Mouse (Mus musculus): ENCODE data around the gene Adra1d. TPM values are rescaled to one million over a fixed set of nuclear protein-coding genes. Genes with fewer than 3 reads are reported as not detected.

Adra1d gene
- polyA plus RNA-seq (2015; fragmentation: Nextera tagmentation; extraction: Ambion mirVana), result 0.83 and 0.92 TPM in 2 replicates

DNA sequence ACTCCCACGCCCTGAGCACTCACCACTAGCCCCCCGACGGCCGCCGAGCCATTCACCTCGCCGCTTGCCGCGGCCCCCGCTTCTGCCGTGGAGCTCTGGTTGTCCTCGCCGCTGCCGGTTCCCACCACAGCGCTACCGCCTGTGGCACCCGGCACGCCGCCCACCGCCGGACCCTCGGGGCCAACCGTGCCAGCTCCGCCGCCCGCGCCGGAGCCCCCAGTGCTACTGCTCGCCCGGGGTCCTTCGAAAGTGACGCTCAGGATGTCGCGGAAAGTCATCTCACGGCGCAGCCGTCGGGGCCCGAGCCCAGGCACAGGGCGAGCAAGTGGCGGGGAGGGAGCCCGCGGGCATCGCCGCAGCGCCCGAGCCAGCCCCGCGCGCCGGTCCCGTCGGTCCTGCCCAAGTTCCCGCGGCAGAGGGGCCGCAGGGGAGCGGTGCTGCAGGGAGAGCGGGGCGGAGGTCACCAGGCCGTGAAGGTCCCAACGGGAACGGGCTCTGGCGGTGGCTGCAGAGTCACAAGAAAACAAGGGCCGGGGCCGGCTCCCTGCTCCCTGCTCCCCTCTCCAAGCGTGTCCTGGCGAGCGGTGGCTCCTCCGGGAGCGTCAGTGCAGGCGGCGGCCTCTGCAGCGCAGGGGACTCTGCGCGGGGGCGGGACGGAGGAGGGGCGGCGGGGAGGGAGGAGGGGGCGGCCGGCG is at the start of gene Adra1d:
TSS of gene Adra1d (minus strand) at position 393 of the 695 bp plus-strand sequence.
- Histone ChIP-seq H3K9me3 (replicated peaks) (no peaks in the 10 kb centered on the region), H3K4me2 (peak within 1 kb of the TSS; percentile 89), H3K27ac (replicated peaks) (no peak within 1 kb of the TSS), H3K4me1 (peaks cover 25% of the 10 kb centered on the region), H3K9ac (replicated peaks) (peak within 1 kb of the TSS; percentile 37), H3K27me3 (replicated peaks) (peaks cover 76% of the 10 kb centered on the region), H3K4me3 (replicated peaks) (peak within 1 kb of the TSS; percentile 47), H3K36me3 (no peaks in the 10 kb centered on the region)
- peak; percentile 64 for ATAC-seq (ENCODE audit: low FRiP score)
- under 1% methylated on average over 59 of the region's 82 CpGs for WGBS

DNA sequence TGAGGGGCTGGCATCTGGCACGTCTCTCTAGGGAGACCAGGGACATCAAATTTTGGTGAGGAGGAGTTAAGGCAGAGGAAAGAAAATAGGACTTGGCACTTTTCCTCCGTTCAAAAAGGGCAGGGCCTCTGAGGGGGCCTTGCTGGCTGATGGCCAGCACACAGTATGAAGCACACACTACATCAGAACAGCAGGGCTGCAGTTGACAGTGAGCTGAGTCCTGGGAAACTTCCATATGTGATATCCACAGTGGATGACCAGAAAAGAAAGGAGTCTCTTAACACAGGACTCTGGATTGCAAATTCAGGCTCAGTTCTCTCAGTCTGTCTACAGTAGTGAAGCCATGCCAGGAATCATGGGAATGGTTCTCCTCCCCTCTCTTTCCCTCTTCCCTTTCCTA is 39.8 kb upstream of the Adra1d start:
- Histone ChIP-seq H3K36me3 (no peaks in the 10 kb centered on the region), H3K4me2 (no peak overlapping the region), H3K9ac (replicated peaks) (no peak overlapping the region), H3K9me3 (replicated peaks) (no peaks in the 10 kb centered on the region), H3K4me3 (replicated peaks) (no peak overlapping the region), H3K27me3 (replicated peaks) (no peaks in the 10 kb centered on the region), H3K27ac (replicated peaks) (no peak overlapping the region), H3K4me1 (no peaks in the 10 kb centered on the region)
- ATAC-seq (ENCODE audit: low FRiP score), result no peak
- 49% methylated on average over 2 of the region's 2 CpGs for WGBS

DNA sequence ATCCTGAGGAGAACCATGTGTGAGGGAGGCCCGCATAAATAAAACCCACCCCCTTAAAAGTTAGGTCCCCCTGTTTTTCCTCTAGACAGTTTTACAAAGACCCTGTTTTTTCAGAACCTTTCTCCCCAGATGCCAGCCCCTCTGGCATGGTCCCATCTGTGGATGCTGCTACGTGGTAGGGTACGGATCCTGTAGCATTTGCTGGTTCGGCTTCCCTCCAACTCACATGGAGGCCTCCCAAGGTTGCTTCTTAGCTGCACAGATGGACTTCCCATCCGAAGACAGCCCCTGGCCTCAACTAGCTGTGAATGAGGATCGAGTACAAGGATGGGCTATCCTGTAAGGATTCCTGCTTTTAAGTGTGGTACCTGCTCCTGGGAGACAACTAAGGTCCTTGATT is 32.8 kb upstream of the Adra1d start:
- Histone ChIP-seq H3K9ac (replicated peaks) (no peak overlapping the region), H3K27me3 (replicated peaks) (no peaks in the 10 kb centered on the region), H3K4me3 (replicated peaks) (no peak overlapping the region), H3K4me2 (no peak overlapping the region), H3K27ac (replicated peaks) (no peak overlapping the region), H3K4me1 (no peaks in the 10 kb centered on the region), H3K9me3 (replicated peaks) (no peaks in the 10 kb centered on the region), H3K36me3 (no peaks in the 10 kb centered on the region)
- 91% methylated on average over 6 of the region's 6 CpGs for WGBS
- ATAC-seq (ENCODE audit: low FRiP score), result no peak

DNA sequence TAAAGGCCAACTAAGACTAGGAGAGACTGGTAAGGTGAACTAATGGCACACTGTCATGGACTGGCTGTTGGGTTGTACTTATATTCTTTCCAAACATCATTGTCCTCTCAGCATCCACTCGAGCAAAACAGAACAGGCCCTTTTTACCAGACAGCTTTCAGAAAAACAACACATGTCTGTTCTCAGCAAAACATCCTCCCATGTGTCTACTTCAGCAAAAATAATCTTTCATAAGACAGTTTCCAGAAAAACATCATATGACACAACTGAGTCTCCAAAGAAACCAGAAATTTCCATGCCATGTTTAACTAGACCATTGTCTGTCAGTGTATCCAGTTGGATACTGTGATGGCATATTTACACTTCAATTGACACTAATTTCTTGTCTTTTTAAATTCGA is 25.4 kb upstream of the Adra1d start:
- H3K9me3 ChIP-seq (replicated peaks), result no peaks in the 10 kb centered on the region
- H3K36me3 ChIP-seq, result no peaks in the 10 kb centered on the region
- no peak overlapping the region for H3K9ac ChIP-seq (replicated peaks)
- no peak overlapping the region for H3K4me3 ChIP-seq (replicated peaks)
- H3K27ac ChIP-seq (replicated peaks), result no peak overlapping the region
- 85% methylated on average over 2 of the region's 2 CpGs for WGBS
- ATAC-seq (ENCODE audit: low FRiP score), result no peak
- no peaks in the 10 kb centered on the region for H3K4me1 ChIP-seq
- H3K4me2 ChIP-seq, result no peak overlapping the region
- H3K27me3 ChIP-seq (replicated peaks), result no peaks in the 10 kb centered on the region

DNA sequence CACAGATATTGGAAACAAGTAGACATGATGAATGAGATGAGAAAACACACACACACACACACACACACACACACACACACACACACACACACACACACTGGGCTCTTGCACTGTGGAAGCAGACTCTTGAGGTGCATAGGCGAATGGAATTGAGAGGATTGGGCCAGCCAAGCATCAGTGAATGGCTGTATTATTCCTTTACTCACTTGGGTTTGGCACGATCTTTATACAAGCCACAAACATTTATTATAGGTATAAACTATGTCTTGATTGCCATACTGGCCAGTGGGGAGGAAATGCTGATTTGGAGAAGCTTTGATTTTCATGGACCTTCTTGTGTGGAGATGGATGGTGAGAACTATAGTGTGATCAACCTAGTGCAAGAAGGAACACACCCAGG is 19.4 kb upstream of the Adra1d start:
- no peak overlapping the region for H3K4me2 ChIP-seq
- no peaks in the 10 kb centered on the region for H3K9me3 ChIP-seq (replicated peaks)
- H3K27ac ChIP-seq (replicated peaks), result no peak overlapping the region
- no peaks in the 10 kb centered on the region for H3K27me3 ChIP-seq (replicated peaks)
- no peaks in the 10 kb centered on the region for H3K36me3 ChIP-seq
- ATAC-seq (ENCODE audit: low FRiP score), result no peak
- whole genome bisulfite sequencing, result 74% methylated on average over 2 of the region's 2 CpGs
- H3K4me3 ChIP-seq (replicated peaks), result no peak overlapping the region
- no peaks in the 10 kb centered on the region for H3K4me1 ChIP-seq
- no peak overlapping the region for H3K9ac ChIP-seq (replicated peaks)

DNA sequence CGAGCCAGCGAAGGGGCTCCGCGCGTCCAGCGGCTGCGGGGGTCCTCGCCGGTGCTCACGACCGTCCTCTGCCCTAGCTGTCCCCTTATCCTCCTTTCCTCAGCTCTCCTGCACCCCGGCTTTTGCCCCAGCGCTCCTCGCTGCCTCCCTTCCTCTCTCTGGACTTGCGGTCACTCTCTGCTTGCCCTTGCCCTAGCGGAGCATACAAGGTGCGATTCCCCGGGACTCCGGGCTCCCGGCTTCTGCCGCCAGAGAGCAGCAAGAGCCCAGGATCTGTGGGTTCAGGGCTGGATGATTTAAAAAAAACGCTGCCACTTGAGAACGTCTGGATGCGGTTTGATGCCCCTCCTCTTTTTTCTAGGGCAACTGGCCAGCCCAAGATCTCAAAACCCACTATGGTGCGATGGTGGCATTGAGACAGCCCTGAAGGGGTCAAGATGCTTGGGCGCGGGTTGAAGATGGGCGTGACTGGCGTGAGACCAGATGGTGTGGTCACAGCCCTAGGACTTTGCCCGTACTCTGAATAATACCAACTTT is 571 bp upstream of the Adra1d start:
- ATAC-seq (ENCODE audit: low FRiP score), result peak; percentile 86

DNA sequence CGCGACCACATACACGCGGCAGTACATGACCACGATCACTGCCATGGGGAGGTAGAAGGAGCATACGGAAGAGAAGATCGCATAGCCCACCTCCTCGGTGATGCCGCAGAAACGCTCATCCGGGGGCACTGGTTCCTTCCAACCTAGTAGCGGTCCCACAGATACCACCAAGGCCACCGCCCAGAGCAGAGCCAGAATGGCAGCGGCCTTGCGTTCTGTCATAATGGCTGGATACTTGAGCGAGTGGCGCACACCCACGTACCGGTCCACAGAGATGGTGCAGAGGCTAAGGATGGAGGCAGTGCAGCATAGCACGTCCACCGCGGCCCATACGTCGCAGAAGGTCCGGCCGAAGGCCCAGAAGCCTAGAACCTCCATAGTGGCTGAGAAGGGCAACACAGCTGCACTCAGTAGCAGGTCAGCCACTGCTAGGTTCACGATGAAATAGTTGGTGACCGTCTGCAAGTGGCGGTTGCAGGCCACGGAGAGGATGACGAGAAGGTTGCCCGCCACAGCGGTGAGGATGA is 676 bp downstream of the Adra1d start:
- no peak overlapping the region for H3K9ac ChIP-seq (replicated peaks)
- 4% methylated on average over 33 of the region's 33 CpGs for WGBS
- peak overlapping the region; percentile 47 for H3K4me3 ChIP-seq (replicated peaks)
- H3K4me1 ChIP-seq, result peaks cover 25% of the 10 kb centered on the region
- no peak overlapping the region for H3K27ac ChIP-seq (replicated peaks)
- H3K9me3 ChIP-seq (replicated peaks), result no peaks in the 10 kb centered on the region
- H3K27me3 ChIP-seq (replicated peaks), result peaks cover 82% of the 10 kb centered on the region
- no peak for ATAC-seq (ENCODE audit: low FRiP score)
- no peaks in the 10 kb centered on the region for H3K36me3 ChIP-seq
- H3K4me2 ChIP-seq, result peak overlapping the region; percentile 89

More for the DNA sequence above, 571 bp upstream of the Adra1d start:
- Histone ChIP-seq H3K9ac (replicated peaks) (peak overlapping the region; percentile 37), H3K9me3 (replicated peaks) (no peaks in the 10 kb centered on the region), H3K36me3 (no peaks in the 10 kb centered on the region), H3K27me3 (replicated peaks) (peaks cover 72% of the 10 kb centered on the region), H3K4me3 (replicated peaks) (peak overlapping the region; percentile 47), H3K27ac (replicated peaks) (no peak overlapping the region), H3K4me1 (peaks cover 25% of the 10 kb centered on the region), H3K4me2 (peak overlapping the region; percentile 89)
- under 1% methylated on average over 21 of the region's 30 CpGs for WGBS

DNA sequence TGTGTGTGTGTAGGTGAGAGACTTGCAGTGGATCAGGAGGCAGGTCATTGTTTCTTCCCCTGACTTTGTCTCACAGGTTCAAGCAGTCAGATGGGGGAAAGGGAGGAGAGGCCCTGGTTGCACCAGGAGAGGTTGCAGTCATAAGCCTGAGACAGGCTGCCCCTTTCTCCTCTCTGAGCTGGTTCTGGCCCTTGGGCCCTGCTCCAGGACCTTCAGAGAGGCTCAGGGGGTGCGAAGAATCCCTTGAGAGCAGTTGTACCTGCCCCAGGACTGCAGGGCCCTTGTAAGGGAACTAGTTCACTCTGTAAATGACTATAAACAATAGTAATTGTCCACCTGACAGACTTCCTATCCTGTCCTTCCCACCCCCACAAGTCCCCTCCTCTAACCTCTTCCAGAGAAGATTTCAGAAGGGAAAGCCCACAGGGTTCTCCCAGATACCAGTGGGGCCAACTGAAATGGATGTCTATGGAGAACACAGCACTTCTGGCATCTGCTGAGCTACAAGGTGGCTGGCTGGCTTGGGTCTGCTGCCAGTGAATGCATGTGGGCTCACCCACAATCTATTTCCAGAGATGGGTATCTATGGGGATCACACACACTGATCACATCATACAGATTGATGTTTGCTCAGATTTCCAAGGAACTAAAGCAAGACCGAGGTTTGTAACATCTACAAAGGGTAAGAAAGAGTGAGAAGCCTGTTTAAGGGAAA is 1.7 kb downstream of the Adra1d start:
- Histone ChIP-seq H3K27ac (replicated peaks) (no peak overlapping the region), H3K4me2 (peak overlapping the region; percentile 89; the same call in 1 of the 2 replicates), H3K4me1 (peaks cover 25% of the 10 kb centered on the region), H3K9me3 (replicated peaks) (no peaks in the 10 kb centered on the region), H3K9ac (replicated peaks) (no peak overlapping the region), H3K27me3 (replicated peaks) (peaks cover 87% of the 10 kb centered on the region), H3K4me3 (replicated peaks) (no peak overlapping the region), H3K36me3 (no peaks in the 10 kb centered on the region)
- WGBS, result 47% methylated on average over 2 of the region's 2 CpGs
- no peak for ATAC-seq (ENCODE audit: low FRiP score)

DNA sequence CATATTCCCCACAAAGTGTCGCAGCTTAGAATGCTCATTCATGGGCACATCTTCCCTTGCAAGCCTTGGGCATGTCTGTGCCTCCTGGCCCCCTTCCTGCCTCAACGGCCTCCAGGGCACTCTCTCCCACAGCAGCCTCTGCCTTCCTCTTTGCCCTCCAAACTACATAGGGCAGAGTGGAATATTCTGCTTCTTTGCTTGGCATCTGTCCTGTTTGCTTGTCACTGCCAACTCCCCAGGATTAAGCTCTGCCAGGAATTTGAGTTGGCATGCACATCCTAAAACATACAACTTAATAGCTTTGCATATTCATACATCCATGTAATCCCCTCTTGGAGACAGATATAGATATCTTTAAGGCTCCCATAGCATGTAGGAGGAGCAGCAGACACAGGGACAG is 4.2 kb downstream of the Adra1d start:
- Histone ChIP-seq H3K4me2 (no peak overlapping the region), H3K9ac (replicated peaks) (no peak overlapping the region), H3K9me3 (replicated peaks) (no peaks in the 10 kb centered on the region), H3K4me3 (replicated peaks) (no peak overlapping the region), H3K27ac (replicated peaks) (no peak overlapping the region), H3K27me3 (replicated peaks) (peaks cover 67% of the 10 kb centered on the region), H3K4me1 (peaks cover 20% of the 10 kb centered on the region), H3K36me3 (no peaks in the 10 kb centered on the region)
- 83% methylated on average over 2 of the region's 2 CpGs for WGBS
- no peak for ATAC-seq (ENCODE audit: low FRiP score)

DNA sequence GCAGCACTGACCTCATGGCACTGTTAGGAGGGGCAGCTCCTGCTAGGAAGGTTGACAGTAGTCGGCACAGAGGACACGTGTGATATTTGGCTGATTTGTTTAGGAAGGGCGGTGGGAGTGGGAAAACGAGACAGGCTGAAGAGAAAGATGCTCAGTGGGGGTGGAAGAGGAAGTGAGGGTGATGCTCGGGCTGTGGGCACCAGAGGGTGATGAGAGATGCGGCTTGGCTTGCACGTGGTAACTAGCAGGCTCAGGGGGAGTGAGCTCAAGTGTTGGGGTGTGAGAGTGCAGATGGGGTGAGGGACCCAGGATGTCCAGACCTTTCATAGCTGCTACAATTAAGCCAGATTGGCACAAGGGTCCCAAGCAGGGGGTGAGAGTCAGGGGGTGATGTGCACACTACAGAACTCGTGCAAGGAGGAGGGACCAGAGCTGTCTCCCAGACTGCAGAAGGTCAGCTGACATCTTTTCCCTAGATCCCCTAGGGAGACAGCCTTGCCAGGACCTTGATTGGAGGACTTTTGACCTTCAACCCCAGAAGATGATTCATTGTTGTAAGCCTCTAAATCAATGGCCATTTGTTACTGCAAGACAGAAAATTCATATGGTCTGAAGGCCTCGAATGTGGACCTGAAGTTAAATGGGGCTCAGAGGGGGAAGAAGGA is 9.2 kb downstream of the Adra1d start:
- Histone ChIP-seq H3K4me3 (replicated peaks) (no peak overlapping the region), H3K4me1 (no peaks in the 10 kb centered on the region), H3K36me3 (no peaks in the 10 kb centered on the region), H3K27me3 (replicated peaks) (peaks cover 41% of the 10 kb centered on the region), H3K4me2 (no peak overlapping the region), H3K9me3 (replicated peaks) (no peaks in the 10 kb centered on the region), H3K27ac (replicated peaks) (no peak overlapping the region), H3K9ac (replicated peaks) (no peak overlapping the region)
- WGBS, result 34% methylated on average over 9 of the region's 9 CpGs
- ATAC-seq (ENCODE audit: low FRiP score), result no peak

DNA sequence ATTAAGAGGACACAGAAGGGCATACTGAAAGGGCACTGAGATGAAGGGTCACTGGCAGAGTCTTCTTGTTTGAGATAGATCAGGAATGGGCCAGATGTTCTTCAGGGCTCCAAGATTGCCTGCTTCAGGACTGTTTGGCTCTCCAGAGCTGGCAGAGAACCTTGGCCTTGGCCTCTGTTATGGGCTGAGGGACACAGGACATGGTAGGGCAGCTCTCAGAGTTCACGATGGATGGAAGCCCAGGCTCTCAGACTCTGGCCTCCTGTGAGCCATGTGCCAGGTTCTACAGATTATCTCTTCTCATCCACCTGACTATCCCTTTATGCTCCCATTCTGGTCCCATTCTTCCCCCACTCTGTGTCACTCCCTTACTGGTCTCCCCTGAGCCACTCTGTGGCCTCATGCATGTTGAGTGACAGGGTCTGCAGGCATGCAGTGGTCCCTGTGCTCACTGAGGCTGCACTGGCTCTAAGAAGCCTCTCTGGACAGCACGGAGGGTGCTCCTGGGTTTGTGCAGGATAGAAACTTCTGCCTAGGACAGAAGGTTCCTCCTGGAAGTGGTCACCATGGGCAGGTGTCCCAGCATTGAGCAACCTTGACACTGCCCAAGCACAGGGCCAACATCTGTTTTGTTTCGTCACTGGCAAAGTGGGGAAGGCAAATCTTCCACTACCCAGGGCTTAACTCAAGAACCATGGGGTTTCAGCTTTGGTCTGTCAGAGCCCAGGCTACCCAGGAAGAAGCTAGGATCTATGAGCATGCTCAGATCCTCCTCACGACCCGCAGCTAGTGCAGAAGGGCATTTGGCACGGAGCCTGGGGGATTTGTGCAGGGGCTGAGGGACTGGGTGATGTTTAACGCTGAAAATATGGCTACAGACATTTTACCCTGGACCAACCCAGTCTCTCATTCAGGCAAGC is 10.1 kb downstream of the Adra1d start:
- ATAC-seq (ENCODE audit: low FRiP score), result no peak
- H3K9ac ChIP-seq (replicated peaks), result no peak overlapping the region
- H3K9me3 ChIP-seq (replicated peaks), result no peaks in the 10 kb centered on the region
- 71% methylated on average over 7 of the region's 7 CpGs for WGBS
- H3K4me3 ChIP-seq (replicated peaks), result no peak overlapping the region
- H3K36me3 ChIP-seq, result no peaks in the 10 kb centered on the region
- peaks cover 45% of the 10 kb centered on the region for H3K27me3 ChIP-seq (replicated peaks)
- H3K27ac ChIP-seq (replicated peaks), result no peak overlapping the region
- peaks cover 2% of the 10 kb centered on the region; the same call in 1 of the 2 replicates for H3K4me1 ChIP-seq
- no peak overlapping the region for H3K4me2 ChIP-seq

All from neural tube, embryonic 15.5 days (tissue).